Mouse (Mus musculus): ENCODE results near the gene Tmem248.

- TF ChIP-seq CTCF (IDR thresholded peaks at IDR 0.05; ENCODE audit: low read depth, low read length) (no peak), TAL1 (conservative IDR thresholded peaks at IDR 0.05; ENCODE audit: low read depth, low read length) (no peak), GATA1 (IDR thresholded peaks at IDR 0.05; ENCODE audit: borderline replicate concordance, low read length) (no peak), GATA2 (IDR thresholded peaks at IDR 0.05; ENCODE audit: borderline replicate concordance, low read depth, low read length) (no peak)
Measured at GRCm38 (mm10) chr5:130221760-130222145, 4.9 kb downstream of the Tmem248 start.
